Mouse (Mus musculus): ENCODE results near the gene Hddc3. TPM values are rescaled to one million over a fixed set of nuclear protein-coding genes. Genes with fewer than 3 reads are reported as not detected.
"Not testable (repeated sequence)": the region's sequence is repeated elsewhere in the genome, so short reads cannot be mapped to it uniquely, and the experiment has no call there.

Hddc3 gene
- total RNA-seq (2022), result 10 to 100 TPM; 33.3 to 40.0 (median 35.9) TPM

DNA sequence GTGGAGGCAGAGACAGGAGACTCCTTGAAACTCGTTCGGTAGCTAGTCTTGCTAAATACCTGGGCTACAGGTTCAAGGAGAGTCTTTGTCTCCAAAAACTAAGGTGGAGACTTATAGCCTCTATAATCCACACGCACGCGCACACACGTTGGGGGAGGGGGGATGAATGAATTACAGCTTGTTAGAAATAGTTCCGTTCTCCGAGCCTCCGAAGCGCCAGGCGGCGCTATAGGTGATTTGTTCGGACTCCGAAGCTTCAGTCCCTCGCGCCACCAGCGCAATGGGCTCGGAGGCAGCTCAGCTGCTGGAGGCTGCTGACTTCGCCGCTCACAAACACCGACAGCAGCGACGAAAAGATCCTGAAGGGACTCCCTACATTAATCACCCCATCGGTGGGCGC is at the start of gene Hddc3:
Gene Hddc3, plus strand, starts transcription at position 247 of the 400 bp plus-strand sequence.
- DNase-seq (ENCODE audit: low spot score), result peak; percentile 90

DNA sequence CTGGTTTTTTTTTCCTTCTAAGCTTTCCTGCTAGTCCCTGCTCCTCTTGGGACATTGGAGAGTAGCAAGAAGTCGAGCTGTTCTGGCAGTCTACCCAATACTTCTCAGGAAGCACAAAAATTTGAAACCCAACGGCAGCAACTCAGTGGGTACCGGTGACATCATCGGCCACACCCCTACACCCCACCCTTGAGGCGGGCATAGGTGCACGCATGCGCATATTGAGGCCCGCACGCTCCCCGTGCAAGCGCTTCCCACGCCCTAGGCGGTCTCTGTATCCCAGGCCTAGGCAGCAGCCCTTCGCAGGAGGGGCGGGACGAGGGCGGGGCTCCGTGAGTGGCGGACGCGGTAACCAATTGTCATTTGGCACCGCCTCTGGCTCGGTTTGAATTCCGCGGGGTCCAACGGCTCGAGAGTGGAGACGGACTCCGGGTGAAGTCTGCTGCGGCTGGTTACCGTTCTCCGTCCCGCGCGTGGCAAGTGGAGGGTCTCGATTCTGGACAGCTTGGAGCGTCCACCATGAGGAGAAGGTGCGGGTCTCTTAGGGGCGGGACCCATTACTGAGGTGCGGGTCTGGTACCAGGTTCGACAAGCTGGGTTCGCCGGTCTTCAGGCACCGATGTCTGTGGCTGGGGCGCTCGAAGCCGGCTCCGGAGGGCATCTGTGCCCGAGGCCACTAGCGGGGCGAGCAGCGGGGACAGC is 48.7 kb upstream of the Hddc3 start, which contains the start of gene Prc1:
Gene Prc1, plus strand, starts transcription at position 389 of the 702 bp plus-strand sequence.
- peak; percentile 98 for DNase-seq (ENCODE audit: low spot score)

DNA sequence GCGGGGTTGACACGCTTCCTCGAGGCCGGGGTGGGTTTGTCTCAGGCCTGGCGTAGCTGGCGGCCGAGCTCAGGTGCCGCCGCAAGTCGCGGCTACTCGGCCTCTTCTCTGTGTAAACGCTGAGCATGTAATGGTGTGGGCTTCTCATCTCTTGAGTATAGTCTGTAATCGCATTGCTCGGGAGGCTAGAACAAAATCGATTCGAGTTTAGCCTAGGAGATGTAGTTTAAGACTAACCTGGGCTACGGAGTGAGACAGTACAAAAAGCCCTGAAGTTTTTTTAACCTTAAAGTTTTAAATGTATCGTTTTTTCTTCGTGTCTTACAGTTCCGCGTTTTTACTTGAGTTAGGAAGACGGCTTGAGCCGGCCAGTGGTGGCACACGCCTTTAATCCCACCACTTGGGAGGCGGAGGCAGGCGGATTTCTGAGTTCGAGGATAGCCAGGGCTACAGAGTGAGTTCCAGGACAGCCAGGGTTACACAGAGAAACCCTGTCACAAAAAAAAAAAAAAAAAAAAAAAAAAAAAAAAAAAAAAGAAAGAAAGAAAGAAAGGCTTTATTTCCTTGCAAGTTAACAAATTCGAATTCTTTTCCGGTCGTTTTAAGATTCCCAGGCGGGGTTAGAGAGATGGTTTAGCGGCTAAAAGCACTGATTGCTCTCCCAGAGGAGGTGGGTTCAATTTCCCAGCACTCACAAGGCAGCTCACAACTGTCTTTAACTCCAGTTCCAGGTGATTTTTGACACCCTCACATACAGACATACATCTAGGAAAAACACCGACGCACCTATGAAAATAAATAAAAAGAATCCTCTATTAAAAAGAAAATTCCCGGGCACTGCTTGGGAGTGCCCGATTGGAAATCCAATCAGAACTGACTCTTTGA is 47.9 kb upstream of the Hddc3 start:
- DNase-seq (ENCODE audit: low spot score), result no peak

DNA sequence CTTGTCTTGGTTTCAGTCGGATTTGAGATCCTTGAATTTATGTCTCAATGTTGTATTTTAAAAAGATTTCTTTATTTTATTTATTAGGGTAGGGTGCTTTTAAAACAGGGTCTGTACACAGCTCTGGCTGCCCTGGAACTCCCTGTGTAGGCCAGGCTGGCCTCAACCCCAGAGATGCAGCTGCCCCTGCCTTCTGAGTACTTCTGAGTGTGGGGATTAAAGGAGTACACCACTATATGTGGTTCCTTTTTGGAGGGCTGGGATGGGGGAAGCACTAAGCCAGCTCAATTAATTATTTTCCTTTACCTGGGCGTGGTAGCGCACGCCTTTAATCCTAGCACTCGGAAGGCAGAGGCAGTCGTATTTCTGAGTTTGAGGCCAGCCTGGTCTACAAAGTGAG is 46.4 kb upstream of the Hddc3 start:
- DNase-seq (ENCODE audit: low spot score), result no peak

DNA sequence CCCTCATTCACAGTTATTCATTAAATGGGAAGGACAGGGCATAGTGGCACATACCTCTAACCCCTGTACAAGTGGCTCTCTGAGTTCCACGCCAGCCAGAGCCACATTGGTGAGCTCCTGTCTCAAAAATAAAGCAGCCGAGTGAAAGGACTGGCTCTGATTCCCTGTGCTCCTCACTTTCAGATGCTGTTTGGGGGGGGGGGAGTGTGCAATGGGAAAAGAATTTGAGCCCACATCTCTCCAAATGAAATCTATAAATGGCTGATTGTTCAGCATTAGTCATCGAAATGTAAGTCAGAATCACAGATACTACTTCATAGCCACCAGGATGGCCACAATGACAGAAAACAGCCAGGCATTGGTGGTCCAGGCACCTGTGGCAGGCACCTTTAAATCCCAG is 45.9 kb upstream of the Hddc3 start:
- no peak for DNase-seq (ENCODE audit: low spot score)

DNA sequence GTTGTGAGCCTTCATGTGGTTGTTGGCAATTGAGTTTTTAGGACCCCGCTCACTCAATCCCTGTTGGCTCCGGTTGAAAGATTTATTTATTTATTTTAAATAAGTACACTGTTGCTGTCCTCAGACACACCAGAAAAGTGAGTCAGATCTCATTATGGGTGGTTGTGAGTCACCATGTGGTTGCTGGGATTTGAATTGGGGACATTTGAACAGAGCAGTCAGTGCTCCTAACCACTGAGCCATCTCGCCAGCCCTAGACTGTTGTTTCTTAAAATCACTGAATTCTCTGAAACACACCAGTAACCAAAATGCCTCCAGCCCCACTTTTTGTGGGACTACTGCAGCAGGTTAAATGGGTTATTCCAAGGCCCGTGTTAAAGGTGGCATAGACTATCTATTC is 44.1 kb upstream of the Hddc3 start:
- no peak for DNase-seq (ENCODE audit: low spot score)

DNA sequence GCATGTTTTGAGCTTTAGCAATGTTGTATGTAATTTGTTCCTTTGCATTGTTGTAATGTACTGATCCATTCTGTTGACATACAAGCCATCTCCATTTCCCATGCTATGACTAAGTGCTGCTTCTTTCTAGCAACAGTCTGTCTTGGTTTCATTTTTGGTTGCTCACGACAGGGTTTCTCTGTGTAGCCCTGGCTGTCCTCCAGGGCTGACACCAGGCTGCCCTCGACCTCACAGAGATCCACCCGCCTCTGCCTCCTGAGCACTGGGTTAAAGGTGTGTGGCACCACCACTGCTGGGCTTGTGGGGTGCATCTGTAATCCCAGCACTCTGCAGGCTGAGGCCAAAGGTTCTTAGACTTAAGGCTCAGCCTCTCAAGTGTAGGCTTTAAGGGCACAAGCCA is 43.3 kb upstream of the Hddc3 start:
- DNase-seq (ENCODE audit: low spot score), result no peak

DNA sequence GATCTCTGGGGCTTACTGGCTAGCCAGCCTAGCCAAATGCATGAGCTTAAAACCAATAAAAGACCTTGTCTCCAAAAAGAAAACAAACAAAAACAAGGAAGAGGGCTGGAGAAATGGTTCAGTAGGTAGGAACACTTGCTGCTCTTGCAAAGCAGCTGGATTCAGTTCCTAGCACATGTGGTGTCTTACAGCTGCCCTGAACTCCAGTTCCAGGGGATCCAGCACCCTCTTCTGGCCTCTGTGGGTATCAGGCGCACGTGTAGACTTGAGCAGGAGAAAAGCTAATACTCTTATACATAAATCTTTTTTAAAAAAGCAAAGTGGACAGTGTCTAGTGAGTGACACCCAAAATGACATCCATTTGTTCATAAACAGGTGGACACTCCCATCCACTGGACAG is 41.4 kb upstream of the Hddc3 start:
- no peak for DNase-seq (ENCODE audit: low spot score)

DNA sequence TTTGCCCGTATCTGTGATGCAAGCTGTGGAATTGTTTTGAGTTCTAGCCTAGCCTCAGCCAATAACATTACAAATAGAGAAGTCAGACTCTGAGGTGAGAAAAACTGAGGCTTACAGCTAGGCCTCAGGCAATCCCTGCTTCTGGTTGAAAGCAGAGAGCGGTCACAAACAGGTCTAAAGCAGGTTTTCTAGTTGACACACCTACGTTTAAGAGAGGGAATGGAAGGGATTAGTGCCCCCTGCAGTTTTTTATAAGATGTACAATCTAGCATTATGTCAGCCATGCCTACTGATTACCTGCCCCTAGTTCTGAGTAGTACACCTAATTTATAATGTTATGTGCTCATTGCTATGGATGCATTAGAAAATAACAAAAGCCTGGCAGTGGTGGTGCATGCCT is 35.1 kb upstream of the Hddc3 start:
- DNase-seq (ENCODE audit: low spot score), result no peak

DNA sequence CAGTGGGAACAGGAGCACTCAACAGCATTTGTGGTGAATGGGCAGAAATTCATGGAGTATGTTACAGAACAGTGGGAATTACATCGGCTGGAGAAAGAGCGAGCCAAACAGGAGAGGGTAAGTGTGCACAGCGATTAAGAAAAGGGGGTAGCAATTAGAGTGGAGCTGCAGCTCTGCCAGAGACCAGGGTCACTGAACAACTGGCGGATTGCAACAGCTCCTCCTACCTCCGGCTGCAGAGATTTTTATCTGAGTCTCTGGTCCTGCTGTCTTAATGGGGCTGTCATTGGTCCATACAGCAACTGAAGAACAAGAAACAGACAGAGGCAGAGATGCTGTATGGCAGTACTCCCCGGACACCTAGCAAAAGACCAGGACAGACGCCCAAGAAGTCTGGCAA is 32.1 kb upstream of the Hddc3 start:
- DNase-seq (ENCODE audit: low spot score), result no peak

DNA sequence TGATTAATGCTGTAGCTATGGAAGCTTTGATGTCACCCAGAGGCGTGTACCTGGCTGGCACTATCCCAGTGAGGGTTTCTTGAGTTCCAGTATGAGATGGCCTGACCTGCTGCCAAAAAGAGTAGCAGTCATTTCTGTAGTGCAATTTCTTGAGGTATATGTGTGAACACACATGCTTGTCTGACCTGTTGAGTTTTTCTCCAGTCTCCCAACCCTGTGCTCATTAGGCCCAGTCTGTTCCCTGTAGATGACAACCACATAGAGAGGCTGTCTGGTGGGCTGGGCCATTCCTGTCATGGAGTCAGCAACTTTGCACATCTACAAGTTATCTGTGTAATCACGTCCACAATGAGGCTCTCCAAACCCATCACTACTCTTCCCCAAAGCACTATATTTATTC is 27.2 kb upstream of the Hddc3 start:
- DNase-seq (ENCODE audit: low spot score), result no peak

DNA sequence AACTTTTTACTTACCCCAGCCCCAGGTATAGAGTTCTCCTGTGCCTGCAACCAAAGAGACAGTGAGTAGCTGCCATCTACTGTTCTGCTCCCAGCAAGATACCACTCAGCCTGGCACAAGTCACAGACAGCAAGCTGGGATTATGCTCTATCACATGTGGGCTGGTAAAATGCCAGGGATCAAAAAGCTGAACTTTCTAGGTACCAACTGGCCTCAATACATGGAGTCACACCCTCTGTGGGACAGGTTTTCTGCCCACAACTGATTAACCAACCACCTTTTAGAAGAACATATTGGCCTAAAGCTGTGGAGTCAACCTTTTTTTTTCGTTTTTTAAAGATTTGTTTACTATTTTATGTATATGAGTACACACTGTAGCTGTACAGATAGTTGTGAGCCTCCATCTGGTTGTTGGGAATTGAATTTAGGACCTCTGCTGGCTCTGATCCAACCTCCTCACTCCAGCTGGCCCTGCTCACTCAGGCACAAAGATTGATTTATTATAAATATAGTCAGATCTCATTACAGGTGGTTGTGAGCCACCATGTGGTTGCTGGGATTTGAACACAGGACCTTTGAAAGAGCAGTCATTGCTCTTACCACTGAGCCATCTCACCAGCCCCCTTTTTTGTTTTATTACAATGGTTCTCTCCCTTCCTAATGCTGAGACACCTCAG is 25.3 kb upstream of the Hddc3 start:
- no peak for DNase-seq (ENCODE audit: low spot score)

DNA sequence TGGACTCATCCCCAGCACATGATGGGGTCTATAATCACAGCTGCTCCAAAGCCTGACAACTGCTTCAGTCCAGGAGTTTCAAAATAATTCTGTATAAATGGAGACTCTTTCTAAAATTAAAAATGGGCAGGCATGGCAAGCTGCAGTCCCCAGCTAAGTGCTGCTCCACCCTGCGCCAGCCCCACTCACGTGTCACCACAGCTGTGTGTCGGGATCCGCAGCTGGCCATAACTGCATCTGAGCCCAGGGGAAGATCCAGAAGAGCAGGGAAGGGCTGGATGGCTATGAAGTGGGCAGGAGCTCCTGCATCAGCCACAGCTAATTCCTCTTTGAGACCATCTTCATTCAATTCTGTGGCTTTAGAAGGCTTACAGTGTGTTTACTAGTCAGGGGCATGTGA is 24.2 kb upstream of the Hddc3 start:
- no peak for DNase-seq (ENCODE audit: low spot score)

DNA sequence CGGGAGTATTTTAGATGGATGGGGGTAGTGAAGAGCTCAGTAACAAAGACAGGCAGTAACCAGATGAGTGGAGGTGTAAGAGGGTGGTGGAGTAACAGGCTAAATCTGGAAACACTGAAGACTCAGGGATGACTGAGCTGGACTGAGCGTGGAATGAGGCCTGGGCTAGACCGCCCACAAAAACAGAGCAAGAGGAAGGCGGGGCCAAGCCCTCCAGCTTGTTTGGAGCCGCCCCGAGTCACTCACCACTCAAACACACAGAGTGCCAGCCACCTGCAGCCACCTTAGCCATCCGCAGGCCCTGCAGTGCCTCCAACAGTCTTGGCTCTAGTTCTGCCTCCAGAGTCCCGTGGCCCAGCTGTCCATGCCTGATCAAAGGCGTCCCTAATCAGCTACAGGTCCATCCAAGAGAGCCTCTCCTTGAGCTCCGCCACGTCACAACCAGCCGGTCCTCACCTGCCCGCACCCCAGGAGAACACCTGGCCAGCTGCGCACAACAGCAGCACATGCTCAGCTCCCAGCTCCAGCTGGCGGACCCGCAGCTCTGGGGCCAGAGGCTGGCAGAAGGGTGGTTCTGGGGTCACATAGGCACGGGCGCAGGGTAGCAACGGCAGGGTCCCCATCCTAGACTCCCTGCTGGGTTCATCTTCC is 22.9 kb upstream of the Hddc3 start:
- DNase-seq (ENCODE audit: low spot score), result no peak

DNA sequence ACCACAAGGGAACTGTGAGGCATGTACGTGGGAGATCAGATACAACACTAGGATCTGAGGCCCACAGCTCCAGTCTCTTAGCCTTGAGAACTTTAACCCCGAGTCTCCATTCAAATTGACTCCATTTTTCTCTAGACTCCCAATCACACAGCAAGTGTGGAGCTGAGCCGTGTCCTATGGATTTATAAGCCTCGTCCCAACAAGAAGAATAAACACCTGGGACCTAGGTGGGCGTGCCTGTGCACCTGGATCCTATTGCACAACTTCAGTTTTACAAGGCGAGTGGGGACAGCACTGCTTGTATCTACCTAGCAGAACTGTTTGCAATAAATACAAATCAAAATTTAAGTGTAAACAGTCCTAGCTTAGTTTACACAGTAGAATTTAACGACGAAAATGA is 19.6 kb upstream of the Hddc3 start:
- DNase-seq (ENCODE audit: low spot score), result no peak

DNA sequence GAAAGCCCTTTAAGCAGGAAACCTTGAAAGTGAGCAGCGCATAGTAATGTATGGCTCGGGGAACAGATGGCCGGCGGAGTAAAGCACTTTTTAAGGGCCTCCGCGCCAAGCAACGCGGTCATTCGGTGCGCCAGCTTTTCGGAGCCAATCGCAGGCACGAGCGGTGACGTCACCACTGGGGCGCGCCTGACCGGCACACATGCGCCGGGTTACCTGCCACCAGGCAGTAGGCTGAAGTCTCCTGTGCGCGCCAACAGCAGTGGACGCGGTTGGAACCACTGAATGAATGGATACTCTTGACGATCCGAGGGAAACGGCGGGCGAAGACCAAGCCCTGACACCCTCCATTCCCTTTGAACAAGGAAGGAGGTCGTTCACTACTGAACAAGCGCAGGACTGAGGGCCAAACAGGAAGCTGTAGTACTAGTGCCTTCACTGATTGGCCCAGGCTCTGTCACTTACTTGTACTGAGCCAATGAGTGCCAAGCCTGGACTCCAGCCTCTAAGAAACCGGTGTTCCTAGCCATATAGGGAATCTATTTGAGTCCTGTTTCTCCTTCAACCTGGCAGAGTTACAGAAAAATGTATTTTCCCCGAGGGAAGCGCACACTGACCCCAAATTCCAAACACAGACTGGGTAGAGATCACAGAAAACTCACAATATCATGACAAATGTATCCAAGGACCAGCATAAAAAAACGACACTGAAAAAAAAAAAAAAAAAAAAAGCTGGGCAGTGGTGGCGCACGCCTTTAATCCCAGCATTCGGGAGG is 18.7 kb upstream of the Hddc3 start, which contains the start of gene Rccd1:
Gene Rccd1, minus strand, starts transcription at position 412 of the 773 bp plus-strand sequence.
- peak; percentile 97 for DNase-seq (ENCODE audit: low spot score)

DNA sequence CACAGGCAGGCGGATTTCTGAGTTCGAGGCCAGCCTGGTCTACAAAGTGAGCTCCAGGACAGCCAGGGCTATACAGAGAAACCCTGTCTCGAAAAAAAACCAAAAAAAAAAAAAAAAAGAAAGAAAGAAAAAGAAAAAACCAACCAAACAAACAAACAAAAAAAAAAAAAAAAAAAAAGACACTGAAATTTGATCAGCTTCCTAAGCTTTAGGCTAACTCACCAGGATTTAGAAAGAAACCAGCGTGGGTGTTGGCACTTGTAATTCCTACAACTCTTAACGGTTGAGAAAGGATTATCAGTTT is 18.1 kb upstream of the Hddc3 start:
- DNase-seq (ENCODE audit: low spot score), result not testable (repeated sequence)

DNA sequence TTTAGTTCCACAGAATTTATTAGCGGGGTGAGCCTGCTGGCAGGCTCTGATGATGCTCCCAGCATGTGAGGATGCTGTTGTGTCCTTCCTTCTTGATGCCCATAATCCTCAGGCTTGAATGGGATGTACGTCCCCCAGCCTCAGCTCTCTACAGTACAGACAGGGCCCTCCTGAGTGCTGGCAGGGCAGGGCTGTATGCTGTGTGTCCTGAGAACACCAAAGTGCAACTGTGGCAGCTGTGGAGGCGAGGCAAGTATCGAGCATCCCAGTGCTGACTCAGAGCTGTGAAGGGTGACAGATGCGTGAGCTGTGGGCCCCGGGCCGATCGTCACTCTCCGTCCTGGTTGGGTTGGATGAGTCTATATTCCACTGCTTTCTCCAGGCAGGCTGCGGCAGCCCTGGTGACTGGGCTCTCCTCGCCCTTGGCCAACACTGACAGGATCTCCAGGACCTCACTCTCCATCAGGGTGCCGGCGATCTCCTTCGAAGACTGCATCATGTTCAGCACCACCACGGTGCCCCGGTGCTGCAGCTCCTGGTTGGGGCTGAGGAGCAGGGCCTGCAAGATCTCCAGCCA is 17.5 kb upstream of the Hddc3 start:
- DNase-seq (ENCODE audit: low spot score), result no peak

DNA sequence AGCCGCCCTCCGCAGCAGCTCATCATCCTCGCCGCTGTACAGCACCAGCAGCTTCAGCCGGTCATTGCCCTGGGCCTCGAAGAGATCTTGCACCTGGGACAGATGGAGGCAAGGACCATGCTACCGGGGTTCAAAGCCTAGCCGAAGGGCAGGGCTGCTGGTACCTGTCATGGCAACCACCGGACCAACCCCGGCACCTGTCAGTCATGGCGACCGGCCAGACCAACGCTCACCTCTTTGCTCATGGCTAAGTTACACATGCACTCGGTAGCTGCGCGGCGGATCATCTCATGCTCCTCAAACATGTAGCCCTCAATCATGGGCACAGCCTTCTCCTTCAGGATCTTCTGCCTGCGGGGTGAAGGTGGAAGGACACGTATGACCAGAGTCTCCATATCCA is 16.8 kb upstream of the Hddc3 start:
- DNase-seq (ENCODE audit: low spot score), result no peak

DNA sequence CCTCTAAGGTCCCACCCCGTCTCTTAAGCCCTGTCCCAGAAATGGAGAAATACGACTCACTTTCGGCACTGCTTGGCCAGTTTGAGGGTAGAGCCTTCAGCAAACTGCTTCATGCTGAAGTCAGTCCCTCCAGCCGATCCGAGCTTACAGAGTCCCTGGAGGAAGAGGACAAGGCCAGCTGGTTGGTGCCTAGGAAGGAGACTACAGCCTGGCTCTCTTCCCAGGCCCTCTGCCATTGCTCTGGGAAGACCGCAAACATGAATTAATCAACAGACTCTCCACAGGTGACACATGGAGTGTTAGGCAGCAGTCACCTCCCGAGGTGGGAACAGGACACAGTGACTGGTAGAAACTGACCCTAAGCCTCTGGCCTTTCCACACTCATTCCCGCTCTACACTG is 12.6 kb upstream of the Hddc3 start:
- DNase-seq (ENCODE audit: low spot score), result no peak

DNA sequence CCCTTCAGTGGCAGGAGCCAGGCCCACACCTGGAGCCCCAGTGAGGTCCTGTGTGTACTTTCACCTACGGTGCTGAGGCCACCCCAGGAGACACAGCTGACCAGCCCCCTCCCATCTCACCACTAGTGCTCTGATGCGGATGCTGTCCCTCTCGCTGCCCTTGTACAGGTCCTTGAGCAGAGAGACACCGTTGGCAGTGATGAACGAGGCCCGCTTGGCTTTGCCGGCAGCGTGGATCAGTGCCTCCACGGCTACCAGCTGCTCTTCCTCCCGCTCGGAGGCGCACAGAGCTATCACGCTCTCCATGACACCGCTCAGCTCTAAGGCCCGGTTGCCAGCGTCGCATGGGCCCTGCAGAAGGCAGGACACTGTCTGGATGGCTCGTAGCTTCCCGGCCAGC is 11.5 kb upstream of the Hddc3 start:
- DNase-seq (ENCODE audit: low spot score), result no peak
